Mouse (Mus musculus): ENCODE data around the gene Gm10277. TPM values are rescaled to one million over a fixed set of nuclear protein-coding genes. Genes with fewer than 3 reads are reported as not detected.
"Not testable (repeated sequence)": the region's sequence is repeated elsewhere in the genome, so short reads cannot be mapped to it uniquely, and the experiment has no call there.

Gene Gm10277
- polyA plus RNA-seq, 1 experiment, result 0.07 TPM

GRCm38 (mm10) chr11:77771879-77772713, 15.5 kb downstream of the Gm10277 start:
- DNase-seq (ENCODE audit: low read depth), result no peak

GRCm38 (mm10) chr11:77770346-77770745, 17.2 kb downstream of the Gm10277 start:
- DNase-seq (ENCODE audit: low read depth), result no peak

GRCm38 (mm10) chr11:77769496-77769895, 18.1 kb downstream of the Gm10277 start:
- no peak for DNase-seq (ENCODE audit: low read depth)

GRCm38 (mm10) chr11:77766351-77767001, 21.1 kb downstream of the Gm10277 start:
- no peak for DNase-seq (ENCODE audit: low read depth)

GRCm38 (mm10) chr11:77765459-77765777, 22.1 kb downstream of the Gm10277 start:
- DNase-seq (ENCODE audit: low read depth), result no peak

- no peak for DNase-seq (ENCODE audit: low read depth)
Measured at GRCm38 (mm10) chr11:77764694-77765458, 22.7 kb downstream of the Gm10277 start.

GRCm38 (mm10) chr11:77763673-77764340, 23.7 kb downstream of the Gm10277 start:
- no peak for DNase-seq (ENCODE audit: low read depth)

- DNase-seq (ENCODE audit: low read depth), result no peak
Measured at GRCm38 (mm10) chr11:77762783-77763672, 24.5 kb downstream of the Gm10277 start, which contains the start of gene Myo18a. Myo18a (plus strand) TSS chr11:77763246.

GRCm38 (mm10) chr11:77760031-77760430, 27.5 kb downstream of the Gm10277 start:
- DNase-seq (ENCODE audit: low read depth), result no peak

GRCm38 (mm10) chr11:77753469-77753868, 34.1 kb downstream of the Gm10277 start:
- no peak for DNase-seq (ENCODE audit: low read depth)

GRCm38 (mm10) chr11:77752525-77752924, 35.0 kb downstream of the Gm10277 start:
- DNase-seq (ENCODE audit: low read depth), result no peak

- no peak for DNase-seq (ENCODE audit: low read depth)
Measured at GRCm38 (mm10) chr11:77748996-77749395, 38.6 kb downstream of the Gm10277 start.

GRCm38 (mm10) chr11:77747103-77747502, 40.4 kb downstream of the Gm10277 start:
- not testable (repeated sequence) for DNase-seq (ENCODE audit: low read depth)

GRCm38 (mm10) chr11:77746652-77747051, 40.9 kb downstream of the Gm10277 start:
- no peak for DNase-seq (ENCODE audit: low read depth)

GRCm38 (mm10) chr11:77743966-77744365, 43.6 kb downstream of the Gm10277 start:
- no peak for DNase-seq (ENCODE audit: low read depth)

- DNase-seq (ENCODE audit: low read depth), result no peak
Measured at GRCm38 (mm10) chr11:77738555-77738954, 49.0 kb downstream of the Gm10277 start.

- no peak for DNase-seq (ENCODE audit: low read depth)
Measured at GRCm38 (mm10) chr11:77737289-77737688, 50.3 kb downstream of the Gm10277 start.

All from gonadal fat pad, adult 2 months (tissue).